Mouse (Mus musculus) R1 (cell line): ENCODE measurements around the gene Kcnh3.
"Not testable (repeated sequence)": the region's sequence is repeated elsewhere in the genome, so short reads cannot be mapped to it uniquely, and the experiment has no call there.

Experiments
- DNase-seq: peaks from one replicate; pipeline ENCODE4 v3.0.0-alpha.2; 2018; ENCODE audit warnings: low read depth, low spot score

Kcnh3 gene

GRCm38 (mm10) chr15:99240129-99240528 lies 15.5 kb downstream of the Kcnh3 start:
- peak; percentile 63 for DNase-seq

- no peak for DNase-seq
These were observed 16.6 kb downstream of the Kcnh3 start for GRCm38 (mm10) chr15:99241249-99241648.

- DNase-seq, result no peak
These were observed 17.4 kb downstream of the Kcnh3 start for GRCm38 (mm10) chr15:99242045-99242444.

GRCm38 (mm10) chr15:99246736-99247135 lies 22.1 kb downstream of the Kcnh3 start:
- DNase-seq, result not testable (repeated sequence)

GRCm38 (mm10) chr15:99248972-99249371 lies 24.3 kb downstream of the Kcnh3 start:
- DNase-seq, result no peak

- DNase-seq, result no peak
These were observed 25.3 kb downstream of the Kcnh3 start for GRCm38 (mm10) chr15:99249938-99250337.

GRCm38 (mm10) chr15:99251111-99251510 lies 26.4 kb downstream of the Kcnh3 start:
- DNase-seq, result not testable (repeated sequence)

- DNase-seq, result peak; percentile 99
These were observed 27.1 kb downstream of the Kcnh3 start, which contains the start of gene Mcrs1 for GRCm38 (mm10) chr15:99251626-99252380. Gene Mcrs1 (minus strand): TSS chr15:99251961.

GRCm38 (mm10) chr15:99252381-99253174 lies 27.9 kb downstream of the Kcnh3 start:
- DNase-seq, result no peak

- not testable (repeated sequence) for DNase-seq
These were observed 28.5 kb downstream of the Kcnh3 start for GRCm38 (mm10) chr15:99253175-99253479.

GRCm38 (mm10) chr15:99253772-99254171 lies 29.1 kb downstream of the Kcnh3 start:
- no peak for DNase-seq

GRCm38 (mm10) chr15:99254477-99255005 lies 29.9 kb downstream of the Kcnh3 start:
- peak; percentile 60 for DNase-seq

- DNase-seq, result no peak
These were observed 30.6 kb downstream of the Kcnh3 start for GRCm38 (mm10) chr15:99255241-99255749.

GRCm38 (mm10) chr15:99259167-99259729 lies 34.6 kb downstream of the Kcnh3 start:
- DNase-seq, result no peak

- DNase-seq, result peak; percentile 78
These were observed 35.1 kb downstream of the Kcnh3 start for GRCm38 (mm10) chr15:99259730-99260252.

- no peak for DNase-seq
These were observed 38.0 kb downstream of the Kcnh3 start for GRCm38 (mm10) chr15:99262702-99263101.

- peak; percentile 78 for DNase-seq
These were observed 39.7 kb downstream of the Kcnh3 start for GRCm38 (mm10) chr15:99264363-99264762.

GRCm38 (mm10) chr15:99265679-99266078 lies 41.0 kb downstream of the Kcnh3 start:
- peak; percentile 93 for DNase-seq

GRCm38 (mm10) chr15:99276095-99276494 lies 51.4 kb downstream of the Kcnh3 start:
- no peak for DNase-seq

- no peak for DNase-seq
These were observed 53.6 kb downstream of the Kcnh3 start for GRCm38 (mm10) chr15:99278271-99278670.

GRCm38 (mm10) chr15:99283456-99283855 lies 58.8 kb downstream of the Kcnh3 start:
- peak; percentile 67 for DNase-seq
